Mouse (Mus musculus) lung, adult 2 months (tissue): ENCODE data around the gene Fyb.

Experiments used
- CTCF ChIP-seq: fragments of 200-500 bp; IDR thresholded peaks from 2 replicates; pipeline ENCODE4 v1.5.1; 2011; ENCODE audit warnings: mild to moderate bottlenecking, low read length, control low read depth; ENCODE audit not compliant: insufficient read depth
- POLR2A ChIP-seq: fragments of 200-500 bp; IDR thresholded peaks from 2 replicates; pipeline ENCODE4 v1.6.1; 2011; ENCODE audit warnings: low read depth, mild to moderate bottlenecking, control low read depth, low read length, borderline replicate concordance; ENCODE audit errors: extremely low read depth

DNA sequence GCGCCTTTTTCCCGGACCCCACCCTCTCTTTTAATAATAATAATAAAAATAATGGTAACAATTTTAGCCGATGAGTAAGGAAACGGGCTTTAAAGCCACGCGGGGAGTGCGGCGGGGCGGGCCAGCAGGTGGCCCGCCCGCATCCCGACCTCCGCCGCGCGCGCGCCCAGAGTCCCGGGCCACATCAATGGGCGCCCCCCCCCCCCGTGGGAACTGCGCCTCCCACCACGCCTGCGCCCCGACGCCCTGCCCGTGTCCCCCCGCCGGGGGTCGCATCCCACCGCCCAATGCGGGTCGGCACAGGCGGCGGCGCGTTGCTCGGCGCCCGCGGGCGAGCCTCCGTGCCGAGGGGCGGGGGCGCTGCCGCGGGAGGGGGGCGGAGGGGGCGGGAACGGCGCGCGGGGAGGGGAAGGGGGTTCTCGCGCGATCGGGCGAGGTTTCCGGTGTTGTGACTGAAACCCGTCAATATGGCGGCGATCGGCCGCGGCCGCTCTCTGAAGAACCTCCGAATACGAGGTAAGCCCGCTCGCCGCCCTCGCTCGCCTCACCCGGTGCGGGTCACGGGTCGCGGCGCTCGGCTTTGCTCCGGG lies 185.4 kb downstream of the Fyb start, which contains the start of gene Rictor:
- TF ChIP-seq CTCF (no peak), POLR2A (peak; percentile 82; the same call in 1 of the 2 replicates)
